Mouse (Mus musculus) liver, embryonic 12.5 days (tissue): Measurements from ENCODE around the gene Kctd6. TPM values are rescaled to one million over a fixed set of nuclear protein-coding genes. Genes with fewer than 3 reads are reported as not detected.
A peak's percentile ranks its signal among the peaks of the same experiment; 100 is the strongest.
"Not testable (repeated sequence)": the region's sequence is repeated elsewhere in the genome, so short reads cannot be mapped to it uniquely, and the experiment has no call there.

Experiments
- ATAC-seq: fragments of 200-750 bp; cut with Nextera tagmentation; 2 replicates; pipeline ENCODE4 v1.8.0; 2017; ENCODE audit warnings: moderate number of reproducible peaks, mild to moderate bottlenecking, moderate library complexity
- H3K27ac ChIP-seq: fragments of 300-500 bp; sonication (generic); 2 replicates; pipeline ENCODE4 v1.5.1; 2016; ENCODE audit warnings: mild to moderate bottlenecking
- H3K27me3 ChIP-seq: fragments of 300-500 bp; sonication (generic); replicated peaks from 2 replicates; pipeline ENCODE4 v1.6.1; 2016; ENCODE audit warnings: mild to moderate bottlenecking, moderate library complexity
- H3K36me3 ChIP-seq: fragments of 300-500 bp; sonication (generic); 2 replicates; pipeline ENCODE4 v1.6.1; 2016; ENCODE audit warnings: mild to moderate bottlenecking, moderate library complexity
- H3K4me1 ChIP-seq: fragments of 300-500 bp; sonication (generic); 2 replicates; pipeline ENCODE4 v1.6.1; 2016
- H3K4me2 ChIP-seq: fragments of 300-500 bp; sonication (generic); 2 replicates; pipeline ENCODE4 v1.6.1; 2016; ENCODE audit warnings: mild to moderate bottlenecking, moderate library complexity
- H3K4me3 ChIP-seq: fragments of 300-500 bp; sonication (generic); 2 replicates; pipeline ENCODE4 v1.5.1; 2016; ENCODE audit warnings: mild to moderate bottlenecking, moderate library complexity
- H3K9ac ChIP-seq: fragments of 300-500 bp; sonication (generic); 2 replicates; pipeline ENCODE4 v1.6.1; 2016; ENCODE audit warnings: mild to moderate bottlenecking, moderate library complexity
- H3K9me3 ChIP-seq: fragments of 300-500 bp; sonication (generic); replicated peaks from 2 replicates; pipeline ENCODE4 v1.6.1; 2016; ENCODE audit warnings: mild to moderate bottlenecking, moderate library complexity
- WGBS: fragments of 180-500 bp; shearing (Covaris S2); methylation state at CpG from one replicate; pipeline ENCODE4 v1.1.7; 2016; ENCODE audit not compliant: insufficient replicate concordance; 5-methylcytosine and 5-hydroxymethylcytosine counted together
- polyA plus RNA-seq: library from polyadenylated mRNA; unstranded; fragments of >200 nt; fragmentation: Nextera tagmentation; extraction: Ambion mirVana; gene quantifications from 2 replicates; pipeline ENCODE4 v1.2.1, GENCODE M21; 2016

Kctd6 gene
- polyA plus RNA-seq, 1 experiment from 2014 or later, result 8.6 TPM

- ATAC-seq, result no peak
Observed at GRCm38 (mm10) chr14:8257521-8258334, 43.8 kb downstream of the Kctd6 start.

GRCm38 (mm10) chr14:8258335-8258627 lies 44.3 kb downstream of the Kctd6 start:
- H3K36me3 ChIP-seq, result no peaks in the 10 kb centered on the region
- H3K27ac ChIP-seq, result peak overlapping the region; percentile 40; the same call in 1 of the 2 replicates
- no peak overlapping the region for H3K9ac ChIP-seq
- 27% methylated on average over 3 of the region's 3 CpGs for WGBS
- no peak overlapping the region for H3K4me2 ChIP-seq
- H3K4me3 ChIP-seq, result no peak overlapping the region
- 0 out of 2 replicates have a peak, but pooled peaks cover 3% of the 10 kb centered on the region for H3K27me3 ChIP-seq
- H3K9me3 ChIP-seq, result no peaks in the 10 kb centered on the region
- H3K4me1 ChIP-seq, result peaks cover 12% of the 10 kb centered on the region; the same call in 1 of the 2 replicates
- ATAC-seq, result no peak

More at GRCm38 (mm10) chr14:8257521-8258334, 43.8 kb downstream of the Kctd6 start:
- no peak overlapping the region for H3K4me2 ChIP-seq
- H3K9ac ChIP-seq, result no peak overlapping the region
- 49% methylated on average over 7 of the region's 7 CpGs for WGBS
- peak overlapping the region; percentile 40; the same call in 1 of the 2 replicates for H3K27ac ChIP-seq
- peaks cover 12% of the 10 kb centered on the region; the same call in 1 of the 2 replicates for H3K4me1 ChIP-seq
- no peaks in the 10 kb centered on the region for H3K36me3 ChIP-seq
- H3K9me3 ChIP-seq, result no peaks in the 10 kb centered on the region
- peaks cover 3% of the 10 kb centered on the region; the same call in 1 of the 2 replicates for H3K27me3 ChIP-seq
- no peak overlapping the region for H3K4me3 ChIP-seq

GRCm38 (mm10) chr14:8258752-8259151 lies 44.8 kb downstream of the Kctd6 start:
- no peak overlapping the region for H3K9ac ChIP-seq
- no peaks in the 10 kb centered on the region for H3K9me3 ChIP-seq
- H3K27ac ChIP-seq, result 0 out of 2 replicates have a peak overlapping the region, but pooled peaks have one; percentile 3
- H3K4me2 ChIP-seq, result no peak overlapping the region
- 48% methylated on average over 3 of the region's 3 CpGs for WGBS
- no peaks in the 10 kb centered on the region for H3K36me3 ChIP-seq
- no peak overlapping the region for H3K4me3 ChIP-seq
- peaks cover 12% of the 10 kb centered on the region; the same call in 1 of the 2 replicates for H3K4me1 ChIP-seq
- 0 out of 2 replicates have a peak, but pooled peaks cover 3% of the 10 kb centered on the region for H3K27me3 ChIP-seq
- ATAC-seq, result no peak

- H3K27me3 ChIP-seq, result 0 out of 2 replicates have a peak, but pooled peaks cover 3% of the 10 kb centered on the region
- H3K4me3 ChIP-seq, result no peak within 1 kb of the TSS
- peak within 1 kb of the TSS; percentile 62; the same call in 1 of the 2 replicates for H3K27ac ChIP-seq
- H3K9ac ChIP-seq, result no peak within 1 kb of the TSS
- no peak within 1 kb of the TSS for H3K4me2 ChIP-seq
- WGBS, result 47% methylated on average over 3 of the region's 3 CpGs
- no peaks in the 10 kb centered on the region for H3K36me3 ChIP-seq
- H3K4me1 ChIP-seq, result peaks cover 12% of the 10 kb centered on the region; the same call in 1 of the 2 replicates
- no peaks in the 10 kb centered on the region for H3K9me3 ChIP-seq
- ATAC-seq, result peak; percentile 41
Observed at GRCm38 (mm10) chr14:8259166-8259565, 45.2 kb downstream of the Kctd6 start, which contains the start of gene Acox2. TSS of gene Acox2 (minus strand) at chr14:8259353.

GRCm38 (mm10) chr14:8260214-8260613 lies 46.3 kb downstream of the Kctd6 start:
- no peak overlapping the region for H3K4me2 ChIP-seq
- no peaks in the 10 kb centered on the region for H3K9me3 ChIP-seq
- 0 out of 2 replicates have a peak, but pooled peaks cover 3% of the 10 kb centered on the region for H3K27me3 ChIP-seq
- 62% methylated on average over 5 of the region's 5 CpGs for WGBS
- H3K4me1 ChIP-seq, result peaks cover 12% of the 10 kb centered on the region; the same call in 1 of the 2 replicates
- no peak for ATAC-seq
- H3K4me3 ChIP-seq, result no peak overlapping the region
- no peak overlapping the region for H3K27ac ChIP-seq
- no peak overlapping the region for H3K9ac ChIP-seq
- no peaks in the 10 kb centered on the region for H3K36me3 ChIP-seq

GRCm38 (mm10) chr14:8262242-8262641 lies 48.3 kb downstream of the Kctd6 start:
- H3K4me2 ChIP-seq, result no peak overlapping the region
- H3K27me3 ChIP-seq, result 0 out of 2 replicates have a peak, but pooled peaks cover 3% of the 10 kb centered on the region
- H3K4me3 ChIP-seq, result no peak overlapping the region
- no peaks in the 10 kb centered on the region for H3K36me3 ChIP-seq
- no peak overlapping the region for H3K27ac ChIP-seq
- peaks cover 12% of the 10 kb centered on the region; the same call in 1 of the 2 replicates for H3K4me1 ChIP-seq
- H3K9me3 ChIP-seq, result no peaks in the 10 kb centered on the region
- H3K9ac ChIP-seq, result no peak overlapping the region
- 44% methylated on average over 1 of the region's 1 CpGs for WGBS
- no peak for ATAC-seq

- Histone ChIP-seq H3K4me1 (no peaks in the 10 kb centered on the region), H3K27ac (no peak overlapping the region), H3K4me2 (no peak overlapping the region), H3K27me3 (no peaks in the 10 kb centered on the region), H3K9me3 (no peaks in the 10 kb centered on the region), H3K36me3 (no peaks in the 10 kb centered on the region), H3K9ac (no peak overlapping the region), H3K4me3 (no peak overlapping the region)
- ATAC-seq, result no peak
- WGBS, result 79% methylated on average over 1 of the region's 1 CpGs
Observed at GRCm38 (mm10) chr14:8264378-8264777, 50.4 kb downstream of the Kctd6 start.

GRCm38 (mm10) chr14:8271281-8271680 lies 57.3 kb downstream of the Kctd6 start:
- not testable (repeated sequence) for H3K27ac ChIP-seq, H3K4me2 ChIP-seq, H3K4me3 ChIP-seq, H3K9me3 ChIP-seq, H3K9ac ChIP-seq, ATAC-seq, H3K4me1 ChIP-seq, H3K27me3 ChIP-seq, H3K36me3 ChIP-seq
- 60% methylated on average over 8 of the region's 8 CpGs for WGBS

Other genes with a start within 250 kb of the Kctd6 start
- gene Dnase1l3, start 219.6 kb upstream of the Kctd6 start, polyA plus RNA-seq, result 0.72 and 0.79 TPM in 2 replicates
- 8.2 and 10.6 TPM in 2 replicates for gene Abhd6, start 211.2 kb upstream of the Kctd6 start, polyA plus RNA-seq
- 41.7 and 45.2 TPM in 2 replicates for gene Rpp14, start 133.8 kb upstream of the Kctd6 start, polyA plus RNA-seq
- 11.9 and 13.3 TPM in 2 replicates for gene Pxk, start 115.9 kb upstream of the Kctd6 start, polyA plus RNA-seq
- gene Pdhb, start 41.1 kb upstream of the Kctd6 start, polyA plus RNA-seq, result 138 and 139 TPM in 2 replicates
- 2.8 and 3.5 TPM in 2 replicates for gene Acox2, start 45.2 kb downstream of the Kctd6 start, polyA plus RNA-seq
- gene Fam107a, start 103.9 kb downstream of the Kctd6 start, polyA plus RNA-seq, result 0.05 TPM in 1 of 2 replicates, not detected in the other
- not detected in 2 replicates for gene Oit1, start 164.6 kb downstream of the Kctd6 start, polyA plus RNA-seq